Mouse (Mus musculus): ENCODE data around the gene Sdccag8.

DNA sequence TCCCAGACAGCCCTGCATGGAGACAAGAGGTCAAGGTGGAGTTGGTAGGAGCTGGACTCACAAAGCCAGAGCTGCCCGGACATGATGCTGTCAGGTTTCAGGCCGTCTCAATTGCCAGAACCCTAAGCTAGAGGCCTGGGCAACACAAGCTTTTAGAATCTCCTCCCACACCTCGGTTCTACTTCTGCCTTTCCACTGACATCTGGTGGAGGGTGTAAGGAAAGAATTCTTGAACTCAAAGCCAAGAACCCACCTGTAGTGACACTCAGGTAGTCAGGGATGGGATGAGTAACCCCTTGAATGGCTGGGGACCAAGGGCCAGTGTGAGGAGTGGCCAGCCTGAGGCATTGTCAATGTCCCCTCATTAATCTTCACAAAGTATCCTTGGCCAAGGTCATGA, 208.3 kb downstream of the Sdccag8 start:
- TF ChIP-seq CTCF (IDR thresholded peaks at IDR 0.05; ENCODE audit: borderline replicate concordance, insufficient read depth, low read depth, low read length) (no peak), POLR2A (IDR thresholded peaks at IDR 0.05; ENCODE audit: borderline replicate concordance, insufficient read depth, low read length) (no peak)

All from cerebellum, adult 2 months (tissue).